Mouse (Mus musculus) kidney, embryonic 16.5 days (tissue): Measurements from ENCODE around the gene Tctex1d4. TPM values are rescaled to one million over a fixed set of nuclear protein-coding genes. Genes with fewer than 3 reads are reported as not detected.

Source experiments
- ATAC-seq: fragments of 200-750 bp; cut with Nextera tagmentation; 2 replicates; pipeline ENCODE4 v1.8.0; 2017; ENCODE audit warnings: moderate TSS enrichment; ENCODE audit not compliant: low FRiP score, low TSS enrichment
- H3K27ac ChIP-seq: fragments of 300-500 bp; sonication (generic); 2 replicates; pipeline ENCODE4 v1.5.1; 2014; ENCODE audit warnings: low read length
- H3K27me3 ChIP-seq: fragments of 300-500 bp; sonication (generic); 2 replicates; pipeline ENCODE4 v1.6.1; 2014; ENCODE audit warnings: low read length, control low read depth, mixed read lengths; ENCODE audit not compliant: insufficient read depth
- H3K36me3 ChIP-seq: fragments of 300-500 bp; sonication (generic); 2 replicates; pipeline ENCODE4 v1.6.1; 2014; ENCODE audit warnings: low read length, control low read depth, mixed read lengths; ENCODE audit not compliant: insufficient read depth
- H3K4me1 ChIP-seq: fragments of 300-500 bp; sonication (generic); 2 replicates; pipeline ENCODE4 v1.6.1; 2014; ENCODE audit warnings: low read length, control low read depth, mixed read lengths; ENCODE audit not compliant: insufficient read depth
- H3K4me2 ChIP-seq: fragments of 300-500 bp; sonication (generic); replicated peaks from 2 replicates; pipeline ENCODE4 v1.6.1; 2014; ENCODE audit warnings: low read depth, low read length
- H3K4me3 ChIP-seq: fragments of 300-500 bp; sonication (generic); 2 replicates; pipeline ENCODE4 v1.5.1; 2014; ENCODE audit warnings: mild to moderate bottlenecking, low read length
- H3K9ac ChIP-seq: fragments of 300-500 bp; sonication (generic); replicated peaks from 2 replicates; pipeline ENCODE4 v1.6.1; 2014; ENCODE audit warnings: low read length
- H3K9me3 ChIP-seq: fragments of 300-500 bp; sonication (generic); 2 replicates; pipeline ENCODE4 v1.6.1; 2016; ENCODE audit warnings: low read length, control low read depth
- WGBS: fragments of 180-500 bp; shearing (Covaris S2); extraction: QIAGEN DNeasy Blood & Tissue Kit; methylation state at CpG from one replicate; pipeline ENCODE4 v1.1.7; 2014; 5-methylcytosine and 5-hydroxymethylcytosine counted together
- microRNA-seq: library from miRNA; unstranded; fragments of <30 nt; microRNA quantifications from one replicate; pipeline ENCODE4, GENCODE M21; 2016
- polyA plus RNA-seq: library from polyadenylated mRNA; unstranded; fragments of >200 nt; fragmentation: Nextera tagmentation; extraction: Ambion mirVana; gene quantifications from 2 replicates; pipeline ENCODE4 v1.2.1, GENCODE M21; 2015

The Tctex1d4 gene
- polyA plus RNA-seq, 1 experiment from 2014 or later: not detected

DNA sequence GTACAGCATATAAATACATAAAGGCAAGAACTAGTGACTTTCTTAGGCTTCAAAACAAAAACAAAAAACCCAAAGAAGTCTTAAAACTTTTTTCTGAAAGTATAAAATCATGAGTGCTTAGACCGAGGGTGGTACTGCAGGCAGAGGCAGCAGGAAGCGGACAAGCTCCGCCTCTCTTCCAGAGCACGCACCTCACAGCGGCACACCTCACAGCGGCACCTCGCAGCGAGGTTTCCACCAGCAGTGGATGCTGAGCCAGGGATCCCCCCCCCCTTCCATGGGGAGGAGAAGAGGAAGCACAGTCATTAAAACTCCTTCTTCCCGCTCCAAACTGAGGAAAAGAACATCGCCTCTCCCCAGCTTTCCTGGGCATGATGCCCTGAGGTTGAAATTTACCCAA is 33.1 kb downstream of the Tctex1d4 start:
- H3K4me2 ChIP-seq: no peak overlapping the region
- WGBS: 82% methylated on average over 10 of the region's 10 CpGs
- peaks cover 47% of the 10 kb centered on the region for H3K36me3 ChIP-seq
- no peaks in the 10 kb centered on the region for H3K9me3 ChIP-seq
- no peak overlapping the region for H3K27ac ChIP-seq
- no peaks in the 10 kb centered on the region for H3K27me3 ChIP-seq
- H3K4me1 ChIP-seq: peaks cover under 1% of the 10 kb centered on the region; the same call in 1 of the 2 replicates
- no peak overlapping the region for H3K9ac ChIP-seq
- no peak for ATAC-seq
- H3K4me3 ChIP-seq: no peak overlapping the region

DNA sequence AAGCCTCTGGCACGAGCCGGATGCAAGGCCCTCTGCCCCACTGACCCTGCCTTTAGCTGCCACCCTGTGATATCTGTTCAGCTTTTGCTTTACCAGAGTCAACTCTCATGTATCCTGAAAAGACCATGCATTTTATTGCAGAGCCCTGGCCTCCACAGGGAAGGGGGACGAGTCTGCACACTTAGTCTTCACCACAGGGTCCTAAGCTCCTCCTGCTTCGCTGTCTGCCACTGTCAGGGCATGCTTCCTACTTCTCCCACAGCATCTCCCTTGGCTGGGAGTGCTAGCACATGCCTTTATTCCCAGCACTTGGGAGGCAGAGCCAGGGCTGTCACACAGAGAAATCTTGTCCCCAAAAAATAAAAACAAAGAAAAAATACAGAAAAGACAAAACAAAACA is 34.6 kb downstream of the Tctex1d4 start:
- no peaks in the 10 kb centered on the region for H3K9me3 ChIP-seq
- no peaks in the 10 kb centered on the region for H3K4me1 ChIP-seq
- no peak overlapping the region for H3K4me2 ChIP-seq
- no peak for ATAC-seq
- no peak overlapping the region for H3K27ac ChIP-seq
- H3K4me3 ChIP-seq: no peak overlapping the region
- peaks cover 60% of the 10 kb centered on the region for H3K36me3 ChIP-seq
- H3K27me3 ChIP-seq: no peaks in the 10 kb centered on the region
- 65% methylated on average over 4 of the region's 4 CpGs for WGBS
- H3K9ac ChIP-seq: no peak overlapping the region

DNA sequence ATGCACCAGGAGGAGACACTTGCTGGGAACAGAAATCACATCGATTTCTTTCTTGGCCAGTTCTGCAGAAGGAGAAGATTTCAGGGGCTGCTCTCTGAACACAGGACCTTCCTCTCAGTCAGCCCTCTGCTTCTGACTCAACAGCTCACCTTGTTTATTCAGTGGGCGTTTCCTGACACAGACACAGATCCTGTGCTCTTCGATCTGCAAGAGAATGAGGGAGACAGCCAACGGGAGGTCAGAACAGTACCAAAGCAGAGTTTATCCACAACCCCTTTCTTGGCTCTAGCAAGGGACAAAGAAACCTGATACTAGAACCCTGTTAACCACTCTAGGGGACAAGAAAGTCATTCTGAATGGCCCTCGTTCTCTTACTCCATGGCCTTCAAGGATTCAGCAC is 43.3 kb downstream of the Tctex1d4 start:
- 84% methylated on average over 5 of the region's 5 CpGs for WGBS

More for the DNA sequence above, 43.3 kb downstream of the Tctex1d4 start:
- ATAC-seq: no peak
- Histone ChIP-seq H3K4me3 (no peak overlapping the region), H3K4me1 (no peaks in the 10 kb centered on the region), H3K27ac (no peak overlapping the region), H3K9ac (no peak overlapping the region), H3K36me3 (peaks cover 89% of the 10 kb centered on the region), H3K4me2 (no peak overlapping the region), H3K27me3 (no peaks in the 10 kb centered on the region), H3K9me3 (no peaks in the 10 kb centered on the region)

Small RNA genes lying within 50 kb of the gene (microRNA-seq; reads per million reads assigned to microRNA genes)
- gene Gm22398: not detected

Other genes starting within 250 kb of the Tctex1d4 start
- gene Zswim5, start 249.4 kb upstream of the Tctex1d4 start, polyA plus RNA-seq: 1.6 and 2.1 TPM in 2 replicates
- 107 and 109 TPM in 2 replicates for gene Urod, start 132.4 kb upstream of the Tctex1d4 start, polyA plus RNA-seq
- gene Hectd3, start 131.5 kb upstream of the Tctex1d4 start, polyA plus RNA-seq: 11.5 and 12.4 TPM in 2 replicates
- 45.2 and 45.8 TPM in 2 replicates for gene Eif2b3, start 107.4 kb upstream of the Tctex1d4 start, polyA plus RNA-seq
- gene Ptch2, start 30.7 kb upstream of the Tctex1d4 start, polyA plus RNA-seq: 8.8 and 10.0 TPM in 2 replicates
- gene Btbd19, start 1.1 kb upstream of the Tctex1d4 start, polyA plus RNA-seq: 5.1 and 5.3 TPM in 2 replicates
- gene Plk3, start 7.2 kb downstream of the Tctex1d4 start, polyA plus RNA-seq: 3.1 and 3.7 TPM in 2 replicates
- 746 and 795 TPM in 2 replicates for gene Rps8, start 29.4 kb downstream of the Tctex1d4 start, polyA plus RNA-seq
- gene Kif2c, start 55.8 kb downstream of the Tctex1d4 start, polyA plus RNA-seq: 71.8 and 75.6 TPM in 2 replicates
- 16.5 and 19.9 TPM in 2 replicates for gene Tmem53, start 125.2 kb downstream of the Tctex1d4 start, polyA plus RNA-seq
- 0.23 and 0.39 TPM in 2 replicates for gene Armh1, start 125.3 kb downstream of the Tctex1d4 start, polyA plus RNA-seq